8 mouse cellular contexts compared by ENCODE assay signal in genomic region chr6:87838551-87839197, GRCm38 (mm10). TPM values are rescaled to one million over a fixed set of nuclear protein-coding genes. Genes with fewer than 3 reads are reported as not detected.
DNase-seq lines count a peak whose midpoint lies in the region; ATAC-seq and TF ChIP-seq lines count a peak whose summit lies in the region.

Gene Isy1 (minus strand): TSS chr6:87838798.

- no peaks in the 10 kb centered on the region for H3K9me3 ChIP-seq in embryonic facial prominence, embryonic 13.5 days
- no peaks in the 10 kb centered on the region for H3K9me3 ChIP-seq in limb, embryonic 12.5 days
- H3K9me3 ChIP-seq in midbrain, embryonic 15.5 days, result no peaks in the 10 kb centered on the region

- H3K4me3 ChIP-seq in embryonic facial prominence, embryonic 13.5 days, result peak within 1 kb of the TSS; percentile 85
- H3K4me3 ChIP-seq in kidney, adult 2 months (ENCODE audit: insufficient read depth, low read depth, low read length), result peak within 1 kb of the TSS; percentile 75
- H3K4me3 ChIP-seq in limb, embryonic 12.5 days (replicated peaks), result peak within 1 kb of the TSS; percentile 78
- H3K4me3 ChIP-seq in midbrain, embryonic 15.5 days, result peak within 1 kb of the TSS; percentile 85
- peak within 1 kb of the TSS; percentile 86 for H3K4me3 ChIP-seq in spleen, adult 2 months (ENCODE audit: extremely low read depth, insufficient read depth, insufficient read length)

- peak; percentile 77 for TF ChIP-seq POLR2A in kidney, adult 2 months (IDR thresholded peaks at IDR 0.05; ENCODE audit: low read depth, low read length)
- TF ChIP-seq POLR2A in spleen, adult 2 months (IDR thresholded peaks at IDR 0.05; ENCODE audit: low read depth, low read length), result no peak; the same call in 1 of the 2 replicates

- H3K4me1 ChIP-seq in embryonic facial prominence, embryonic 13.5 days, result peaks cover 14% of the 10 kb centered on the region; the same call in 1 of the 2 replicates
- H3K4me1 ChIP-seq in kidney, adult 2 months (ENCODE audit: control insufficient read depth, insufficient read depth, low read length), result no peaks in the 10 kb centered on the region
- peaks cover 5% of the 10 kb centered on the region; the same call in 1 of the 2 replicates for H3K4me1 ChIP-seq in limb, embryonic 12.5 days (replicated peaks)
- H3K4me1 ChIP-seq in midbrain, embryonic 15.5 days, result peaks cover 20% of the 10 kb centered on the region
- peaks cover 7% of the 10 kb centered on the region for H3K4me1 ChIP-seq in spleen, adult 2 months (ENCODE audit: control insufficient read depth, insufficient read depth, insufficient read length)

- ATAC-seq in embryonic facial prominence, embryonic 13.5 days (ENCODE audit: insufficient number of reproducible peaks, insufficient read depth, low FRiP score, low TSS enrichment, low read depth), result peak; percentile 93
- ATAC-seq in limb, embryonic 12.5 days (ENCODE audit: insufficient number of reproducible peaks, insufficient read depth, low FRiP score, low TSS enrichment, low read depth), result peak; percentile 90
- peak; percentile 98 for ATAC-seq in midbrain, embryonic 15.5 days (replicated peaks)

- peak; percentile 96 for DNase-seq in 3134 (ENCODE audit: extremely low read depth, insufficient read length, low spot score)
- DNase-seq in adrenal gland, postnatal 36 days, result peak; percentile 95
- DNase-seq in heart, adult 18-20 months, result peak; percentile 95 to 97
- peak; percentile 98 for DNase-seq in kidney, adult 2 months
- peak; percentile 89 to 99 for DNase-seq in spleen, adult 2 months (ENCODE audit: low read depth in 1 of 2, low spot score in 2 of 2)

- peak within 1 kb of the TSS; percentile 95 for H3K27ac ChIP-seq in embryonic facial prominence, embryonic 13.5 days
- H3K27ac ChIP-seq in kidney, adult 2 months (ENCODE audit: insufficient read depth, low read depth, low read length), result peak within 1 kb of the TSS; percentile 92
- peak within 1 kb of the TSS; percentile 95 for H3K27ac ChIP-seq in limb, embryonic 12.5 days
- peak within 1 kb of the TSS; percentile 96 for H3K27ac ChIP-seq in midbrain, embryonic 15.5 days
- peak within 1 kb of the TSS; percentile 93 for H3K27ac ChIP-seq in spleen, adult 2 months (ENCODE audit: insufficient read depth, low read length)

- peak within 1 kb of the TSS; percentile 76 for H3K4me2 ChIP-seq in embryonic facial prominence, embryonic 13.5 days
- peak within 1 kb of the TSS; percentile 80 for H3K4me2 ChIP-seq in limb, embryonic 12.5 days
- peak within 1 kb of the TSS; percentile 81 for H3K4me2 ChIP-seq in midbrain, embryonic 15.5 days

- under 1% methylated on average over 46 of the region's 46 CpGs for WGBS in embryonic facial prominence, embryonic 13.5 days
- WGBS in kidney, adult 2 months, result under 1% methylated on average over 46 of the region's 46 CpGs
- WGBS in limb, embryonic 12.5 days, result under 1% methylated on average over 46 of the region's 46 CpGs
- WGBS in midbrain, embryonic 15.5 days, result under 1% methylated on average over 46 of the region's 46 CpGs
- WGBS in spleen, adult 2 months, result 1% methylated on average over 46 of the region's 46 CpGs

- TF ChIP-seq CTCF in kidney, adult 2 months (conservative IDR thresholded peaks at IDR 0.05; ENCODE audit: insufficient read depth, insufficient read length, low read depth, low read length), result no peak
- TF ChIP-seq CTCF in spleen, adult 2 months (IDR thresholded peaks at IDR 0.05; ENCODE audit: extremely low read depth, insufficient read depth, insufficient read length, insufficient replicate concordance), result no peak

- peaks cover 50% of the 10 kb centered on the region for H3K36me3 ChIP-seq in embryonic facial prominence, embryonic 13.5 days
- peaks cover 7% of the 10 kb centered on the region for H3K36me3 ChIP-seq in kidney, adult 2 months (ENCODE audit: control insufficient read depth, insufficient read depth, low read length)
- peaks cover 46% of the 10 kb centered on the region for H3K36me3 ChIP-seq in limb, embryonic 12.5 days
- peaks cover 16% of the 10 kb centered on the region for H3K36me3 ChIP-seq in midbrain, embryonic 15.5 days (replicated peaks)
- peaks cover 21% of the 10 kb centered on the region for H3K36me3 ChIP-seq in spleen, adult 2 months (ENCODE audit: control insufficient read depth, insufficient read depth, low read length)

- peak within 1 kb of the TSS; percentile 91 for H3K9ac ChIP-seq in embryonic facial prominence, embryonic 13.5 days
- peak within 1 kb of the TSS; percentile 85 for H3K9ac ChIP-seq in limb, embryonic 12.5 days (replicated peaks)
- peak within 1 kb of the TSS; percentile 88 for H3K9ac ChIP-seq in midbrain, embryonic 15.5 days

- H3K27me3 ChIP-seq in embryonic facial prominence, embryonic 13.5 days, result no peaks in the 10 kb centered on the region
- H3K27me3 ChIP-seq in kidney, adult 2 months (replicated peaks; ENCODE audit: control insufficient read depth, insufficient read depth, low read length), result no peaks in the 10 kb centered on the region
- no peaks in the 10 kb centered on the region for H3K27me3 ChIP-seq in limb, embryonic 12.5 days
- H3K27me3 ChIP-seq in midbrain, embryonic 15.5 days (replicated peaks), result no peaks in the 10 kb centered on the region
- no peaks in the 10 kb centered on the region for H3K27me3 ChIP-seq in spleen, adult 2 months (ENCODE audit: control insufficient read depth, insufficient read depth, low read length)

RNA-seq across cellular contexts. Expression of gene Isy1, which starts in this region (rescaled TPM):
- total RNA-seq in adrenal gland, postnatal 36 days (2021), result 100 to 1,000 TPM in 1 of 2 experiments, 10 to 100 TPM in 1; 46.9 to 106 TPM
- polyA plus RNA-seq in embryonic facial prominence, embryonic 13.5 days (2015; fragmentation: Nextera tagmentation; extraction: Ambion mirVana), result 51.5 and 58.6 TPM in 2 replicates
- 10 to 100 TPM; 21.1 to 23.9 TPM for total RNA-seq in heart, adult 18-20 months (2021)
- polyA plus RNA-seq in kidney, adult 2 months (2012; rRNA removed), result 14.1 and 18.4 TPM in 2 replicates
- 62.2 and 67.4 TPM in 2 replicates for polyA plus RNA-seq in limb, embryonic 12.5 days (2016; fragmentation: Nextera tagmentation; extraction: Ambion mirVana)
- polyA plus RNA-seq in midbrain, embryonic 15.5 days (2015; fragmentation: Nextera tagmentation; extraction: Ambion mirVana), result 19.3 and 20.9 TPM in 2 replicates
- polyA plus RNA-seq in spleen, adult 2 months (2012; rRNA removed), result 17.8 and 31.4 TPM in 2 replicates

Comparison
In these comparisons a context has a peak if more than half of its experiments do, and no peak if none do; other contexts are left out.
1. Peak in every context shown above with its lines: DNase-seq, ATAC-seq, H3K4me3 ChIP-seq and H3K27ac ChIP-seq.